Mouse (Mus musculus) spleen, adult 10 weeks (tissue): ENCODE measurements around the gene Plxnb2. TPM values are rescaled to one million over a fixed set of nuclear protein-coding genes. Genes with fewer than 3 reads are reported as not detected.

Experiments used
- polyA plus RNA-seq: library from polyadenylated mRNA; stranded (reverse); fragments of 350-450 nt; fragmentation: Illumina TruSeq; extraction: RNeasy Lipid Tissue Mini Kit (QIAGEN cat#74804); gene quantifications from one replicate; pipeline ENCODE4 v1.2.3, GENCODE M21; 2015; ENCODE audit warnings: low replicate concordance; ENCODE audit not compliant: insufficient read depth

The Plxnb2 gene
- polyA plus RNA-seq: 25.2 TPM

GRCm38 (mm10) chr15:89180571-89181229 is at the start of gene Plxnb2:
Plxnb2 (minus strand) TSS chr15:89180788.

GRCm38 (mm10) chr15:89210915-89211715 is 30.5 kb upstream of the Plxnb2 start, which contains the start of gene Ppp6r2:
Ppp6r2 (plus strand) TSS chr15:89211553.

GRCm38 (mm10) chr15:89196313-89196706 is 15.7 kb upstream of the Plxnb2 start, which contains the start of gene Dennd6b:
Dennd6b (minus strand) TSS chr15:89196496.

GRCm38 (mm10) chr15:89149271-89150040 is 31.1 kb downstream of the Plxnb2 start, which contains the start of gene Mapk11:
Mapk11 (minus strand) TSS chr15:89149628.

GRCm38 (mm10) chr15:89140659-89141252 is 39.8 kb downstream of the Plxnb2 start, which contains the start of gene Mapk12:
Mapk12 (minus strand) TSS chr15:89140703.

GRCm38 (mm10) chr15:89128382-89129350 is 51.9 kb downstream of the Plxnb2 start, which contains the start of gene Hdac10:
Hdac10 (minus strand) TSS chr15:89128700.

GRCm38 (mm10) chr15:89122649-89123366 is 57.8 kb downstream of the Plxnb2 start, which contains the start of gene Tubgcp6:
Tubgcp6 (minus strand) TSS chr15:89123112.

Other genes starting within 250 kb of the Plxnb2 start
- not detected for gene Ttll8, start 226.4 kb downstream of the Plxnb2 start, polyA plus RNA-seq
- 2.5 TPM for gene Mlc1, start 201.8 kb downstream of the Plxnb2 start, polyA plus RNA-seq
- gene Mov10l1, start 197.9 kb downstream of the Plxnb2 start, polyA plus RNA-seq: not detected
- not detected for gene Panx2, start 121.1 kb downstream of the Plxnb2 start, polyA plus RNA-seq
- 19.4 TPM for gene Trabd, start 105.7 kb downstream of the Plxnb2 start, polyA plus RNA-seq
- gene Selenoo, start 91.7 kb downstream of the Plxnb2 start, polyA plus RNA-seq: 22.7 TPM
- 18.4 TPM for gene Tubgcp6, start 57.7 kb downstream of the Plxnb2 start, polyA plus RNA-seq
- gene Hdac10, start 52.1 kb downstream of the Plxnb2 start, polyA plus RNA-seq: 28.4 TPM
- gene Mapk12, start 40.1 kb downstream of the Plxnb2 start, polyA plus RNA-seq: 12.4 TPM
- gene Mapk11, start 31.2 kb downstream of the Plxnb2 start, polyA plus RNA-seq: 35.3 TPM
- gene Dennd6b, start 15.7 kb upstream of the Plxnb2 start, polyA plus RNA-seq: 10.5 TPM
- gene Ppp6r2, start 30.8 kb upstream of the Plxnb2 start, polyA plus RNA-seq: 33.9 TPM
- gene Sbf1, start 134.5 kb upstream of the Plxnb2 start, polyA plus RNA-seq: 77.3 TPM
- gene Adm2, start 141.9 kb upstream of the Plxnb2 start, polyA plus RNA-seq: 0.61 TPM
- gene Miox, start 153.6 kb upstream of the Plxnb2 start, polyA plus RNA-seq: not detected
- gene Lmf2, start 174.9 kb upstream of the Plxnb2 start, polyA plus RNA-seq: 12.4 TPM
- 70.9 TPM for gene Ncaph2, start 174.9 kb upstream of the Plxnb2 start, polyA plus RNA-seq
- 4.4 TPM for gene Sco2, start 193.1 kb upstream of the Plxnb2 start, polyA plus RNA-seq
- gene Tymp, start 196.3 kb upstream of the Plxnb2 start, polyA plus RNA-seq: not detected
- gene Odf3b, start 198.5 kb upstream of the Plxnb2 start, polyA plus RNA-seq: not detected
- gene Klhdc7b, start 204.1 kb upstream of the Plxnb2 start, polyA plus RNA-seq: not detected
- gene Syce3, start 229.7 kb upstream of the Plxnb2 start, polyA plus RNA-seq: not detected
- 2.7 TPM for gene Cpt1b, start 245.1 kb upstream of the Plxnb2 start, polyA plus RNA-seq
- 4.1 TPM for gene C730034F03Rik, start 248.8 kb upstream of the Plxnb2 start, polyA plus RNA-seq
- gene Gm44502, start 248.9 kb upstream of the Plxnb2 start, polyA plus RNA-seq: not detected
- gene Chkb, start 249.1 kb upstream of the Plxnb2 start, polyA plus RNA-seq: 127 TPM